Comparison of ENCODE assay signal across 28 mouse cellular contexts in genomic region chr2:17409276-17409675, GRCm38 (mm10).
"Had no signal": no experiment of that assay in that cellular context is flagged by ENCODE, and none has a peak within 500 bp of the region (broad histone marks: within the 10 kb centered on the region; RNA-seq: fewer than 3 reads in every experiment).

No protein-coding gene starts in this region.

- H3K36me3 ChIP-seq: hindbrain, embryonic 10.5 days; hindbrain, embryonic 12.5 days; kidney, embryonic 15.5 days; limb, embryonic 10.5 days; limb, embryonic 12.5 days; liver, embryonic 13.5 days; liver, embryonic 15.5 days had no signal

- DNase-seq: gastrocnemius, postnatal 14 days; gastrocnemius, postnatal 36 days; heart, adult 18-20 months; heart, postnatal 10 days; heart, postnatal 4 days; kidney, adult 11 months; kidney, adult 2 months; kidney, adult 9 months; kidney, postnatal 14 days; kidney, postnatal 36 days; layer of hippocampus, postnatal 36 days; liver; liver, embryonic 13.5 days; liver, postnatal 0 days had no signal

- H3K27me3 ChIP-seq: heart, embryonic 12.5 days; hindbrain, embryonic 12.5 days; kidney, embryonic 15.5 days; limb, embryonic 12.5 days; liver, embryonic 13.5 days; liver, embryonic 15.5 days had no signal

- H3K4me2 ChIP-seq: heart, embryonic 12.5 days; hindbrain, embryonic 12.5 days; hindbrain, embryonic 14.5 days; kidney, embryonic 15.5 days; limb, embryonic 12.5 days; liver, embryonic 11.5 days; liver, embryonic 13.5 days; liver, embryonic 15.5 days had no signal

- H3K9me3 ChIP-seq: heart, embryonic 10.5 days; heart, embryonic 12.5 days; hindbrain, embryonic 10.5 days; hindbrain, embryonic 12.5 days; kidney, embryonic 15.5 days; limb, embryonic 10.5 days; limb, embryonic 12.5 days; liver, embryonic 13.5 days; liver, embryonic 15.5 days had no signal

- ATAC-seq: hindbrain, embryonic 16.5 days; inflammation-experienced regulatory T-cells, adult 6 months; liver, postnatal 0 days had no signal

- H3K4me1 ChIP-seq: heart, embryonic 10.5 days; heart, embryonic 12.5 days; hindbrain, embryonic 10.5 days; hindbrain, embryonic 12.5 days; kidney, embryonic 15.5 days; limb, embryonic 10.5 days; limb, embryonic 12.5 days; liver, embryonic 13.5 days; liver, embryonic 15.5 days had no signal

- H3K27ac ChIP-seq: heart, embryonic 10.5 days; hindbrain, embryonic 10.5 days; hindbrain, embryonic 12.5 days; hindbrain, embryonic 14.5 days; kidney, embryonic 15.5 days; kidney, postnatal 0 days; layer of hippocampus, adult 2 months; limb, embryonic 10.5 days; limb, embryonic 12.5 days; liver, embryonic 13.5 days; liver, embryonic 15.5 days had no signal

- H3K9ac ChIP-seq: heart, embryonic 12.5 days; hindbrain, embryonic 12.5 days; hindbrain, embryonic 14.5 days; kidney, embryonic 15.5 days; limb, embryonic 12.5 days; liver, embryonic 13.5 days; liver, embryonic 15.5 days; liver, postnatal 0 days had no signal

- H3K4me3 ChIP-seq: heart, embryonic 10.5 days; heart, embryonic 12.5 days; hindbrain, embryonic 10.5 days; hindbrain, embryonic 12.5 days; kidney, embryonic 15.5 days; layer of hippocampus, adult 2 months; limb, embryonic 10.5 days; limb, embryonic 12.5 days; liver, embryonic 13.5 days; liver, embryonic 15.5 days had no signal
